Mouse (Mus musculus): ENCODE measurements around the gene Iqcf5.

GRCm38 (mm10) chr9:106531833-106532232 lies 17.5 kb downstream of the Iqcf5 start:
- no peak for TF ChIP-seq POLR2A (IDR thresholded peaks at IDR 0.05; ENCODE audit: low read depth, low read length)
- TF ChIP-seq CTCF (IDR thresholded peaks at IDR 0.05; ENCODE audit: extremely low read depth, insufficient read length, insufficient replicate concordance, low read depth, low read length) = peak; percentile 95; the same call in 1 of the 2 replicates

Measured in small intestine, adult 2 months (tissue).